Mouse (Mus musculus) liver, embryonic 13.5 days (tissue): Measurements from ENCODE around the gene Zbtb24. TPM values are rescaled to one million over a fixed set of nuclear protein-coding genes. Genes with fewer than 3 reads are reported as not detected.
A peak's percentile ranks its signal among the peaks of the same experiment; 100 is the strongest.

Experiments used
- ATAC-seq: fragments of 200-750 bp; cut with Nextera tagmentation; 2 replicates; pipeline ENCODE4 v1.8.0; 2017; ENCODE audit warnings: low read depth, mild to moderate bottlenecking, moderate number of reproducible peaks, moderate library complexity
- DNase-seq: peaks from one replicate; pipeline ENCODE4 v3.0.0; 2022
- H3K27ac ChIP-seq: fragments of 300-500 bp; sonication (generic); 2 replicates; pipeline ENCODE4 v1.5.1; 2015; ENCODE audit warnings: moderate library complexity, mild to moderate bottlenecking, inconsistent platforms
- H3K27me3 ChIP-seq: fragments of 300-500 bp; sonication (generic); 2 replicates; pipeline ENCODE4 v1.6.1; 2015; ENCODE audit warnings: mild to moderate bottlenecking, inconsistent platforms
- H3K36me3 ChIP-seq: fragments of 300-500 bp; sonication (generic); 2 replicates; pipeline ENCODE4 v1.6.1; 2015; ENCODE audit warnings: mild to moderate bottlenecking, inconsistent platforms
- H3K4me1 ChIP-seq: fragments of 300-500 bp; sonication (generic); replicated peaks from 2 replicates; pipeline ENCODE4 v1.6.1; 2015; ENCODE audit warnings: inconsistent platforms
- H3K4me2 ChIP-seq: fragments of 300-500 bp; sonication (generic); 2 replicates; pipeline ENCODE4 v1.6.1; 2015; ENCODE audit warnings: inconsistent platforms, mild to moderate bottlenecking, moderate library complexity
- H3K4me3 ChIP-seq: fragments of 300-500 bp; sonication (generic); replicated peaks from 2 replicates; pipeline ENCODE4 v1.5.1; 2015; ENCODE audit warnings: mild to moderate bottlenecking, inconsistent platforms
- H3K9ac ChIP-seq: fragments of 300-500 bp; sonication (generic); 2 replicates; pipeline ENCODE4 v1.6.1; 2015; ENCODE audit warnings: mild to moderate bottlenecking, inconsistent platforms
- H3K9me3 ChIP-seq: fragments of 300-500 bp; sonication (generic); replicated peaks from 2 replicates; pipeline ENCODE4 v1.6.1; 2016; ENCODE audit warnings: inconsistent platforms
- WGBS: fragments of 180-500 bp; shearing (Covaris S2); methylation state at CpG from one replicate; pipeline ENCODE4 v1.1.7; 2015; ENCODE audit not compliant: insufficient replicate concordance; 5-methylcytosine and 5-hydroxymethylcytosine counted together
- polyA plus RNA-seq: library from polyadenylated mRNA; unstranded; fragments of >200 nt; fragmentation: Nextera tagmentation; extraction: Ambion mirVana; gene quantifications from 2 replicates; pipeline ENCODE4 v1.2.1, GENCODE M21; 2015

The Zbtb24 gene
- polyA plus RNA-seq, 1 experiment from 2014 or later: 5.2 TPM

DNA sequence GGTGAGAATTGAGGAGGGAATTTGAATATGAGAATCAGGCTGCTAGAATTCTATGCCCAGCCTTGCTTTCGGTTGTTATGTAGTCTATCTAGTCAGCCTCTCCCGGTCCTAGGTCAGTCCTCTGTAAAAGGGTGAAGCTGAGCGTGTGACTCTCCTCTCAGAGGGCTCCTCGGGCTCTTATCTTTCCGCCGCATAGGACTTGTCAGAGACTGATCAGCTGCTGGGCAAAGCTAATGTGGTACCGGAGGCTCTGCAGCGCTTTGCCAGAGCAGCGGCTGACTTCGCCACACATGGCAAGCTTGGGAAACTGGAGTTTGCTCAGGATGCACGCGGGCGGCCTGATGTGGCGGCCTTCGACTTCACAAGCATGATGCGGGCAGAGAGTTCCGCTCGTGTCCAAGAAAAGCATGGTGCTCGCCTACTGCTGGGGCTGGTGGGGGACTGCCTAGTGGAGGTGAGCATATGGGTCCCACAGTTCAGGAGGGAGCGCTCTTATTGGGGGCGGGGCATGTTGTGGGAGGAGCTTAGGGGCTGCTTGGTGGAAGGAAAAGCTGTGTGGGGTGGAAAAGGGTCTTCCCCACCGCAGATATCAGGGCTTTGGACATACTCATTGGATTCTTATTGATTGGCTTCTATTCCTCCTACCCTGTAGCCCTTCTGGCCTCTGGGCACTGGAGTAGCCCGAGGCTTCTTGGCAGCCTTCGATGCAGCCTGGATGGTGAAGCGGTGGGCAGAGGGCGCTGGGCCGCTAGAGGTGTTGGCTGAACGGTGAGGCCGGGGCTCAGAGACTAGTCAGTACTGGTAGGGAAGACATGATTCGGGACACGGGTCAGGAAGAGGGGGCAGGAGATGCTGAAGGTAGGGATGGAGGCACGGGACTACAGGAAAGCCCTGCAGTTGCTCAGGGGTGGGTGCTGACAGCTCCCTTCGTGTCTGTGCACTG is 31.0 kb downstream of the Zbtb24 start:
- H3K27ac ChIP-seq: peak overlapping the region; percentile 13; the same call in 1 of the 2 replicates
- peaks cover 48% of the 10 kb centered on the region for H3K4me1 ChIP-seq
- peak overlapping the region; percentile 13 for H3K4me3 ChIP-seq
- no peaks in the 10 kb centered on the region for H3K9me3 ChIP-seq
- peaks cover 21% of the 10 kb centered on the region for H3K36me3 ChIP-seq
- 45% methylated on average over 33 of the region's 33 CpGs for WGBS
- peak overlapping the region; percentile 49 for H3K4me2 ChIP-seq
- ATAC-seq (peak; percentile 71), DNase-seq (peak; percentile 55)
- 0 out of 2 replicates have a peak, but pooled peaks cover 5% of the 10 kb centered on the region for H3K27me3 ChIP-seq
- H3K9ac ChIP-seq: peak overlapping the region; percentile 13; the same call in 1 of the 2 replicates

- no peak for ATAC-seq
- Histone ChIP-seq H3K27ac (no peak overlapping the region), H3K36me3 (peaks cover 34% of the 10 kb centered on the region), H3K27me3 (no peaks in the 10 kb centered on the region), H3K4me2 (no peak overlapping the region), H3K4me3 (no peak overlapping the region), H3K9me3 (no peaks in the 10 kb centered on the region), H3K9ac (no peak overlapping the region), H3K4me1 (peaks cover 35% of the 10 kb centered on the region)
- DNase-seq: no peak
- 75% methylated on average over 7 of the region's 7 CpGs for WGBS
These were observed 32.3 kb downstream of the Zbtb24 start for GRCm38 (mm10) chr10:41482446-41482845.

GRCm38 (mm10) chr10:41485778-41486177 is 35.6 kb downstream of the Zbtb24 start:
- H3K27ac ChIP-seq: no peak overlapping the region
- H3K27me3 ChIP-seq: peaks cover 12% of the 10 kb centered on the region
- no peak for DNase-seq
- ATAC-seq: no peak
- peaks cover 36% of the 10 kb centered on the region for H3K4me1 ChIP-seq
- WGBS: 82% methylated on average over 16 of the region's 16 CpGs
- no peaks in the 10 kb centered on the region for H3K9me3 ChIP-seq
- no peak overlapping the region for H3K9ac ChIP-seq
- no peak overlapping the region for H3K4me3 ChIP-seq
- no peak overlapping the region for H3K4me2 ChIP-seq
- H3K36me3 ChIP-seq: peaks cover 38% of the 10 kb centered on the region

GRCm38 (mm10) chr10:41486506-41487170 is 36.5 kb downstream of the Zbtb24 start:
- H3K4me1 ChIP-seq: peaks cover 28% of the 10 kb centered on the region
- no peak overlapping the region for H3K4me2 ChIP-seq
- no peak overlapping the region for H3K4me3 ChIP-seq
- peaks cover 38% of the 10 kb centered on the region for H3K36me3 ChIP-seq
- ATAC-seq (no peak), DNase-seq (no peak)
- H3K9me3 ChIP-seq: no peaks in the 10 kb centered on the region
- no peak overlapping the region for H3K9ac ChIP-seq
- WGBS: 72% methylated on average over 14 of the region's 14 CpGs
- H3K27me3 ChIP-seq: peaks cover 12% of the 10 kb centered on the region
- no peak overlapping the region for H3K27ac ChIP-seq

DNA sequence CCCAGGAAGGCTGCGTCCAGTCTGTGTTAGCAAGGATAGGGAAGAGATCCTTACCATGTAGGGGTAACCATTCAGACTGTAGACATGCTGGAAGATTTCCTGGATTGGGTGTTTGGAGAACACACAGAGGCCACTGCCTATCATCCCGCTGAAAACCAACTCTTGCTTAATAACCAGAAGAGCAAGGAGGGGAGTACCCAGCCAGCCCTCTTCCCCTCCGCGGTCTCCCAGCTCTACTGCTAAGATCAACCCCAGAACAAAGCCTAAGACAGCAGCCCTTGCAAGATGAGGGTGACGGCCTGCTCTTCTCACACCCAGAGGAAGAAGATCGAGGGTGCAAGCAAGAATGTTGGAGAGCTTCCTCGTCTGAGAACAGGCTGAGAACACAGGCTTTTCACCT is 38.7 kb downstream of the Zbtb24 start:
- peaks cover 24% of the 10 kb centered on the region for H3K4me1 ChIP-seq
- H3K4me2 ChIP-seq: peak overlapping the region; percentile 100
- H3K27me3 ChIP-seq: peaks cover 15% of the 10 kb centered on the region
- no peak overlapping the region for H3K27ac ChIP-seq
- 31% methylated on average over 7 of the region's 7 CpGs for WGBS
- DNase-seq (no peak), ATAC-seq (no peak)
- no peaks in the 10 kb centered on the region for H3K9me3 ChIP-seq
- peak overlapping the region; percentile 71 for H3K4me3 ChIP-seq
- peak overlapping the region; percentile 68 for H3K9ac ChIP-seq
- H3K36me3 ChIP-seq: peaks cover 37% of the 10 kb centered on the region

GRCm38 (mm10) chr10:41489294-41489693 is 39.1 kb downstream of the Zbtb24 start:
- Histone ChIP-seq H3K4me2 (peak overlapping the region; percentile 100), H3K9me3 (no peaks in the 10 kb centered on the region), H3K27me3 (peaks cover 15% of the 10 kb centered on the region), H3K27ac (no peak overlapping the region), H3K9ac (peak overlapping the region; percentile 68), H3K36me3 (peaks cover 32% of the 10 kb centered on the region), H3K4me3 (peak overlapping the region; percentile 71), H3K4me1 (peaks cover 24% of the 10 kb centered on the region)
- 0 out of 2 replicates have a peak, but pooled peaks have one; percentile 16 for ATAC-seq
- DNase-seq: no peak
- WGBS: 56% methylated on average over 8 of the region's 8 CpGs

DNA sequence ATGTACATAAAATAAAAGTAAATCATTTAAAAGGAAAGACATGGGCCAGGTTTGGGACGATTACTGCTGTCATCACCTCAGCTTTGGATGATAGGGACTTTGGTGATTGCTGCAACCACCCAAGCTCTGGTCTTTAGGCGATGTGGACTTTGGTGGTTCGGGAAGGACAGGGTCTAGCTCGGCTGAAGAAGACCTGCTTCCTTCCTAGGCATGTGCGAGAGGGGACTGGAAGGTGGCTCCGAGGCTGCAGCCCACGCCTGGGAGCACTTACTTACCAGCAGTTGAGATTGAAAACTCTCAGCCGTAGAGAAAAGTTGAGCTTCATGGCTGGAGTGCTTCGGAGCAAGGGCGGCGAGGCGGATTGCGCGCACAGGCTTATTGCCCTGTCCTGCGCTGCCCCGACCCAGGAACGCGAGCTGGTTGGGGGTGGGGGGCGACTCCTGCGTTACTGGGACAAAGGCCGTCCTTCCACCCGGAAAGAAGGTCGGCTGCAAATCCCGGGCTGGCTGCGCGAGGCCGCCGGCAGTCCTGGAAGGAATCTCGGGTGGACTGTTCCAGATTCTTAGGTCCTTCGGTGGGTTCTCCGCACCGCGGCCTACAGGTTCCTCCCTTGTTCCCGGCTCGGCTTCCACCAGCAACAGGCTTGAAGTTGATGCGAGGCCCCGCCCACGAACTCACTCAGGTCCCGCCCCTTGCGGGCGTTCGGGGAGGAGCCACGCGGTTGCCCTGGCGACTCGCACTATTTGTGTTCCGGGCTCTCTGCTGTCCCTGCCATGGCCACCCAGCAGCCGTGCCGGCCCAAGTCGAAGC is 39.7 kb downstream of the Zbtb24 start, which contains the start of the genes Smpd2 and Ppil6:
Smpd2 (minus strand) TSS at position 662 of the 810 bp plus-strand sequence.
Ppil6 (plus strand) TSS at position 732 of the 810 bp plus-strand sequence.
- DNase-seq (peak; percentile 95), ATAC-seq (peak; percentile 91)
- peak within 1 kb of the TSS; percentile 71 for H3K4me3 ChIP-seq
- peaks cover 24% of the 10 kb centered on the region for H3K4me1 ChIP-seq
- no peaks in the 10 kb centered on the region for H3K9me3 ChIP-seq
- peak within 1 kb of the TSS; percentile 73 for H3K9ac ChIP-seq
- WGBS: 2% methylated on average over 50 of the region's 50 CpGs
- peaks cover 27% of the 10 kb centered on the region for H3K36me3 ChIP-seq
- peak within 1 kb of the TSS; percentile 43 for H3K27ac ChIP-seq
- peak within 1 kb of the TSS; percentile 100 for H3K4me2 ChIP-seq
- H3K27me3 ChIP-seq: peaks cover 15% of the 10 kb centered on the region

DNA sequence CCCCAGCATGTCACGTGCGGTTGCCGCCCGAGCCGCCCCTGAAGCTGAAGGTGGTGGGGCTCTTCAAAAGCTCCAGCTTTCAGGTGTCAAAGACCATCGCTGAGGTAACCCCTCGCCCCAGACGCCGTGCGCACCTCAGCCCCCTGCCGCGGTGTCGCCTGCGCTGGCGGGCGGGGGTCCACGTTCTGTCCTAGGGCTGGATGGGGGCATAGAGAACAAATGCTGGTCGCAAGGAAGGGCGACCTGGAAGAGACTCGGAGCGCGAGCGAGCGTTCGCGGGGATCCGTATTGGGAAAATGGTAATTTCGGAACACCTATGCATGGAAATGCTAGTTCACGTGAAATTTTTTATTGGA is 40.3 kb downstream of the Zbtb24 start:
- ATAC-seq (no peak; the same call in 1 of the 2 replicates), DNase-seq (no peak)
- no peak overlapping the region for H3K27ac ChIP-seq
- H3K4me2 ChIP-seq: peak overlapping the region; percentile 100
- peaks cover 24% of the 10 kb centered on the region for H3K4me1 ChIP-seq
- H3K4me3 ChIP-seq: peak overlapping the region; percentile 71
- peak overlapping the region; percentile 73 for H3K9ac ChIP-seq
- H3K9me3 ChIP-seq: no peaks in the 10 kb centered on the region
- peaks cover 15% of the 10 kb centered on the region for H3K27me3 ChIP-seq
- H3K36me3 ChIP-seq: peaks cover 22% of the 10 kb centered on the region
- under 1% methylated on average over 29 of the region's 29 CpGs for WGBS

- WGBS: 39% methylated on average over 4 of the region's 4 CpGs
- Histone ChIP-seq H3K9me3 (no peaks in the 10 kb centered on the region), H3K27me3 (peaks cover 15% of the 10 kb centered on the region), H3K36me3 (peaks cover 17% of the 10 kb centered on the region), H3K4me1 (peaks cover 24% of the 10 kb centered on the region), H3K4me2 (peak overlapping the region; percentile 100), H3K27ac (no peak overlapping the region), H3K9ac (no peak overlapping the region), H3K4me3 (no peak overlapping the region)
- no peak for DNase-seq
- ATAC-seq: no peak
These were observed 40.9 kb downstream of the Zbtb24 start for GRCm38 (mm10) chr10:41491111-41491510.

DNA sequence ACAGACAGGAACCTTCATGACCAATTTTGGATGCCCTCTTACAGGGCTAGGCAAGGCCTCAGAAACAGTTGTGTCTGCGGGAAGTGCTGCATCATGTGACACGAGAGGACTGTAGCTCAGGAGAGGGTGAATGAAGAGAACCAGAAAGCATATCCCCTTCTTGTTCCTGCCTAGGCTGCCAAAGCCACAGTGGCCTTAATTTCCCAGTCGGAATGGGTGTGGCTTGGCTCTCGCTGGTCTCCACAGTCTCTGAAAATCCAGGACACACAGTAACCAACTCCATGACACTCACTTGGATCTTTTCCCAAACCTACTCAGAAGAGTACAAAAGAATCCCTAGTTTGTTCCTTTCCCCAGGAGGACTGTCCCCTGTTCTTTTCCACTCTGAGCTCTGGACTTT is 50.8 kb downstream of the Zbtb24 start:
- H3K36me3 ChIP-seq: no peaks in the 10 kb centered on the region
- 60% methylated on average over 4 of the region's 4 CpGs for WGBS
- DNase-seq (no peak), ATAC-seq (no peak)
- no peaks in the 10 kb centered on the region for H3K9me3 ChIP-seq
- H3K9ac ChIP-seq: no peak overlapping the region
- no peaks in the 10 kb centered on the region for H3K4me1 ChIP-seq
- H3K4me2 ChIP-seq: no peak overlapping the region
- no peak overlapping the region for H3K27ac ChIP-seq
- no peak overlapping the region for H3K4me3 ChIP-seq
- no peaks in the 10 kb centered on the region for H3K27me3 ChIP-seq
